Mouse (Mus musculus) CH12.LX (cell line): ENCODE data around the gene Cacng6. TPM values are rescaled to one million over a fixed set of nuclear protein-coding genes. Genes with fewer than 3 reads are reported as not detected.
A peak's percentile ranks its signal among the peaks of the same experiment; 100 is the strongest.

Source experiments
- DNase-seq: peaks from one replicate; pipeline ENCODE4 v3.0.0-alpha.2; 2013; ENCODE audit errors: extremely low read depth
- H3K27ac ChIP-seq: 2 replicates; pipeline ENCODE4 v1.5.1; 2012; ENCODE audit warnings: low read depth, mild to moderate bottlenecking, control low read depth, moderate library complexity; ENCODE audit not compliant: insufficient read depth
- H3K27me3 ChIP-seq: replicated peaks from 2 replicates; pipeline ENCODE3; 2012; ENCODE audit warnings: inconsistent platforms
- H3K36me3 ChIP-seq, 2 experiments: replicated peaks in 1 of 2; 2 replicates each; pipeline versions ENCODE3 to v1.6.1; 2012; ENCODE audit warnings: inconsistent platforms in 1 of 2, low read length in 1 of 2, mild to moderate bottlenecking in 1 of 2, mixed read lengths in 1 of 2, moderate library complexity in 1 of 2; ENCODE audit not compliant: control insufficient read depth in 1 of 2, insufficient read depth in 1 of 2
- H3K4me1 ChIP-seq, 2 experiments: 2 replicates each; pipeline ENCODE4 v1.6.1; 2012; ENCODE audit warnings: inconsistent platforms in 1 of 2, moderate library complexity in 1 of 2; ENCODE audit not compliant: insufficient read depth in 2 of 2, control insufficient read depth in 1 of 2
- H3K4me2 ChIP-seq: 2 replicates; pipeline ENCODE4 v1.6.1; 2012; ENCODE audit warnings: low read depth, mild to moderate bottlenecking, control low read depth; ENCODE audit not compliant: poor library complexity, insufficient read depth, severe bottlenecking
- H3K4me3 ChIP-seq, 3 experiments: fragments of 150-350 bp in 1 of 3; sonication (generic) in 1 of 3; replicated peaks in 1 of 3; 2 replicates each; pipeline versions ENCODE3 to v1.5.1; 2011 to 2012; ENCODE audit warnings: low read depth in 2 of 3, low read length in 2 of 3, mild to moderate bottlenecking in 2 of 3, moderate library complexity in 2 of 3, control low read depth in 1 of 3, improper control_type of control experiment in 1 of 3, inconsistent platforms in 1 of 3, mixed read lengths in 1 of 3; ENCODE audit not compliant: poor library complexity in 1 of 3
- H3K79me2 ChIP-seq: replicated peaks from 2 replicates; pipeline ENCODE4 v1.6.1; 2012; ENCODE audit warnings: mild to moderate bottlenecking, moderate library complexity; ENCODE audit not compliant: control insufficient read depth, poor library complexity, insufficient read depth, severe bottlenecking; ENCODE audit errors: extremely low read depth
- H3K9ac ChIP-seq: 2 replicates; pipeline ENCODE4 v1.6.1; 2012; ENCODE audit warnings: low read depth, mild to moderate bottlenecking, control low read depth, moderate library complexity; ENCODE audit not compliant: insufficient read depth
- H3K9me3 ChIP-seq: replicated peaks from 2 replicates; pipeline ENCODE3; 2012; ENCODE audit warnings: low read length, inconsistent platforms, mixed read lengths
- BHLHE40 ChIP-seq: IDR thresholded peaks from 2 replicates; pipeline ENCODE4 v1.6.1; 2011; ENCODE audit warnings: mild to moderate bottlenecking, low read depth, low read length, improper control_type of control experiment
- CHD2 ChIP-seq: IDR thresholded peaks from 2 replicates; pipeline ENCODE4 v1.6.1; 2011; ENCODE audit warnings: low read length, improper control_type of control experiment
- CTCF ChIP-seq, 2 experiments: IDR thresholded peaks in 1 of 2; conservative IDR thresholded peaks in 1 of 2; 2 replicates each; pipeline ENCODE4 v1.5.1; 2011 to 2012; ENCODE audit warnings: low read depth in 2 of 2, low read length in 2 of 2, improper control_type of control experiment in 1 of 2, inconsistent platforms in 1 of 2, mild to moderate bottlenecking in 1 of 2, moderate library complexity in 1 of 2
- ELF1 ChIP-seq: IDR thresholded peaks from 2 replicates; pipeline ENCODE4 v1.6.1; 2014; ENCODE audit warnings: low read depth, mild to moderate bottlenecking, inconsistent platforms, low read length, improper control_type of control experiment
- ETS1 ChIP-seq: conservative IDR thresholded peaks from 2 replicates; pipeline ENCODE4 v1.6.1; 2012; ENCODE audit warnings: low read depth, mild to moderate bottlenecking, inconsistent platforms, low read length, improper control_type of control experiment, moderate library complexity
- HCFC1 ChIP-seq: IDR thresholded peaks from 2 replicates; pipeline ENCODE4 v1.6.1; 2012; ENCODE audit warnings: low read depth, mild to moderate bottlenecking, inconsistent platforms, low read length, improper control_type of control experiment
- IRF4 ChIP-seq: IDR thresholded peaks from 2 replicates; pipeline ENCODE4 v1.6.1; 2014; ENCODE audit warnings: low read depth, mild to moderate bottlenecking, inconsistent platforms, low read length, improper control_type of control experiment
- JUN ChIP-seq: IDR thresholded peaks from 2 replicates; pipeline ENCODE4 v1.6.1; 2011; ENCODE audit warnings: low read depth, mild to moderate bottlenecking, low read length, improper control_type of control experiment, moderate library complexity; ENCODE audit not compliant: insufficient read depth
- JUND ChIP-seq: conservative IDR thresholded peaks from 2 replicates; pipeline ENCODE4 v1.6.1; 2011; ENCODE audit warnings: low read depth, low read length, improper control_type of control experiment
- KAT2A ChIP-seq: IDR thresholded peaks from 2 replicates; pipeline ENCODE4 v1.6.1; 2012; ENCODE audit warnings: low read length, improper control_type of control experiment, inconsistent platforms; ENCODE audit not compliant: insufficient replicate concordance
- MAFK ChIP-seq: IDR thresholded peaks from 2 replicates; pipeline ENCODE4 v1.6.1; 2011; ENCODE audit warnings: low read length, improper control_type of control experiment; ENCODE audit not compliant: insufficient replicate concordance
- MAZ ChIP-seq: IDR thresholded peaks from 2 replicates; pipeline ENCODE4 v1.6.1; 2012; ENCODE audit warnings: low read depth, mild to moderate bottlenecking, inconsistent platforms, low read length, improper control_type of control experiment, moderate library complexity
- MEF2A ChIP-seq: IDR thresholded peaks from 2 replicates; pipeline ENCODE4 v1.6.1; 2014; ENCODE audit warnings: low read depth, mild to moderate bottlenecking, inconsistent platforms, low read length, improper control_type of control experiment, borderline replicate concordance
- NRF1 ChIP-seq: IDR thresholded peaks from 2 replicates; pipeline ENCODE4 v1.6.1; 2014; ENCODE audit warnings: low read depth, mild to moderate bottlenecking, inconsistent platforms, low read length, improper control_type of control experiment, moderate library complexity
- PAX5 ChIP-seq: IDR thresholded peaks from 2 replicates; pipeline ENCODE4 v1.6.1; 2012; ENCODE audit warnings: low read length, inconsistent platforms, mixed read lengths
- POLR2AphosphoS2 ChIP-seq: IDR thresholded peaks from 2 replicates; pipeline ENCODE4 v1.6.1; 2011; ENCODE audit warnings: low read depth, low read length, improper control_type of control experiment
- RAD21 ChIP-seq: IDR thresholded peaks from 2 replicates; pipeline ENCODE4 v1.6.1; 2011; ENCODE audit warnings: low read depth, mild to moderate bottlenecking, low read length, improper control_type of control experiment, moderate library complexity
- SMC3 ChIP-seq: IDR thresholded peaks from 2 replicates; pipeline ENCODE4 v1.6.1; 2011; ENCODE audit warnings: low read depth, low read length, improper control_type of control experiment
- USF2 ChIP-seq: conservative IDR thresholded peaks from 2 replicates; pipeline ENCODE4 v1.6.1; 2011; ENCODE audit warnings: low read depth, low read length, improper control_type of control experiment
- ZC3H11A ChIP-seq: IDR thresholded peaks from 2 replicates; pipeline ENCODE4 v1.6.1; 2012; ENCODE audit warnings: low read depth, mild to moderate bottlenecking, inconsistent platforms, low read length, improper control_type of control experiment
- ZKSCAN1 ChIP-seq: IDR thresholded peaks from 2 replicates; pipeline ENCODE4 v1.6.1; 2012; ENCODE audit warnings: low read depth, inconsistent platforms, low read length, improper control_type of control experiment, borderline replicate concordance
- ZNF384 ChIP-seq: IDR thresholded peaks from 2 replicates; pipeline ENCODE4 v1.6.1; 2012; ENCODE audit warnings: low read depth, low read length, improper control_type of control experiment, inconsistent platforms
- dilution Hi-C: fragments of 300-500 bp; cut with MboI; formaldehyde crosslinking; loops from 2 replicates; pipeline ENCODE4 v1.14.3; 2020; ENCODE audit warnings: low sequenced_read_pairs; ENCODE audit not compliant: extremely low pct_unique_long_range_greater_than_20kb, extremely low pct_ligation_motif_present
- in situ Hi-C: fragments of 300-500 bp; cut with MboI; formaldehyde crosslinking; loops from 3 replicates; pipeline ENCODE4 v1.14.3; 2019; ENCODE audit warnings: low sequenced_read_pairs, low pct_ligation_motif_present, low pct_unique_long_range_greater_than_20kb, mixed read lengths
- polyA plus RNA-seq: library from polyadenylated mRNA; unstranded; fragments of >175 nt; gene quantifications from 2 replicates; pipeline ENCODE4 v1.2.1, GENCODE M21; 2012; ENCODE audit warnings: low read depth; ENCODE audit not compliant: insufficient read length
- total RNA-seq, 2 experiments: library from RNA; depleted of rRNA; stranded (reverse); fragments of 300-350 nt in 1 of 2; fragments of >200 nt in 1 of 2; gene quantifications; 2 replicates each; pipeline ENCODE4 v1.2.3; 2012 to 2014

Cacng6 gene
- total and polyA plus RNA-seq, 3 experiments = not detected

DNA sequence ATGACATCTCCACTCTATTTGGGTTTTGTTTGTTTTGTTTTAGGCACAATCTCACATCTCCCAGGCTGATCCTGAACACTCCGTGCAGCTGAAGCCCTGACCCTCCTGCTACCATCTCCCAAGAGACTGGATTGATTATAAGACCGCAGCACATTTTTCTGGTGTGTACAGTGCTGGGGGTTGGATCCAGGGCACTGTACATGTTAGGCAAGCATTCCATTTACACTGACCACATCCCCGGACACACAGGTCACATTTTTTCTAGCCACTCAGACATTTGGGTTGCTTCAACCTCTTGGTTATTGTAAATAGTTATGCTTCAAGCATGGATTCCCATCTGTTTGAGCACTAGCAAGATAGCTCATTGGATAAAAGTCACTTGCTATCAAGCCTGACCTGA, 22.6 kb downstream of the Cacng6 start:
- Histone ChIP-seq H3K36me3 (no peaks in the 10 kb centered on the region), H3K27me3 (no peaks in the 10 kb centered on the region), H3K79me2 (no peaks in the 10 kb centered on the region), H3K27ac (no peak overlapping the region), H3K4me3 (no peak overlapping the region), H3K9ac (no peak overlapping the region), H3K9me3 (no peaks in the 10 kb centered on the region), H3K4me1 (peaks cover 2 to 63% of the 10 kb centered on the region in 2 experiments; a peak in 3 of 4 replicates), H3K4me2 (no peak overlapping the region)
- no peak for DNase-seq
- no peak for TF ChIP-seq USF2
- TF ChIP-seq ZKSCAN1 = no peak
- TF ChIP-seq SMC3 = no peak
- no peak for TF ChIP-seq NRF1
- no peak for TF ChIP-seq CHD2
- TF ChIP-seq MEF2A = no peak
- no peak for TF ChIP-seq RAD21
- no peak for TF ChIP-seq HCFC1
- no peak for TF ChIP-seq ELF1
- TF ChIP-seq JUND = no peak
- TF ChIP-seq BHLHE40 = no peak
- no peak for TF ChIP-seq ZC3H11A
- no peak for TF ChIP-seq ZNF384
- no peak for TF ChIP-seq IRF4
- TF ChIP-seq CTCF (conservative IDR thresholded peaks at IDR 0.05 in 1 of 2, IDR thresholded peaks at IDR 0.05 in 1 of 2; ENCODE audit: low read depth in 2 of 2, low read length in 2 of 2) = no peak
- no peak for TF ChIP-seq MAZ
- TF ChIP-seq POLR2AphosphoS2 = no peak
- TF ChIP-seq KAT2A = no peak
- dilution Hi-C loops = no loop called here
- in situ Hi-C loops = loop anchor here (5.0 to 10.0 kb wide), 2 partner anchors 34 to 102 kb away; no protein-coding TSS in a partner anchor

DNA sequence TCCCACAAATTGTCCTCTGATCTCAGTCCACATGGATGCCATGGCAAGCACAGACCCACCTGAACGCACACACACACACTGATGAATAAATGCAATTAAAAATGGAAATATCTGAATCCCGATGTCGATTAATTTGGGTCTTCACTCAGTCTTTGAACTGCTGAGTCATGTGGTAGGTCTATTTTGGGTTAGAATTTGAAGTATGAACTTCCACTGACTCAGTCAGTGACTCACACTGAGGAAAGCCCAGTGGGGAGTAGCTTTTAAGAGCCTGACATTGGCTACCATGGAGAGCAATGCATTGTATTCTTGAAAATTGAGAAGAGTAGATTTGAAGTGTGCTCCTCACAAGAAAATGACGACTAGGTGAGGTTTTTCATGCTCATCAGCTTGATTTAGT, 23.0 kb downstream of the Cacng6 start:
- DNase-seq = no peak
- Histone ChIP-seq H3K27ac (no peak overlapping the region), H3K79me2 (no peaks in the 10 kb centered on the region), H3K4me3 (no peak overlapping the region), H3K9ac (no peak overlapping the region), H3K4me2 (no peak overlapping the region), H3K4me1 (peaks cover 2 to 63% of the 10 kb centered on the region in 2 experiments; a peak in 3 of 4 replicates), H3K36me3 (no peaks in the 10 kb centered on the region)
- TF ChIP-seq MEF2A (peak; percentile 54; the same call in 1 of the 2 replicates), JUN (no peak), MAFK (peak; percentile 47; the same call in 1 of the 2 replicates), PAX5 (no peak), ETS1 (no peak; the same call in 1 of the 2 replicates)
- TF ChIP-seq, all 38 proteins: peak for 2
- no peaks in the 10 kb centered on the region for H3K27me3 ChIP-seq
- in situ Hi-C loops = loop anchor here (5.0 to 10.0 kb wide), 2 partner anchors 35 to 102 kb away; no protein-coding TSS in a partner anchor
- dilution Hi-C loops = no loop called here
- no peaks in the 10 kb centered on the region for H3K9me3 ChIP-seq
